Mouse (Mus musculus) liver, embryonic 16.5 days (tissue): ENCODE measurements around the gene Llgl2. TPM values are rescaled to one million over a fixed set of nuclear protein-coding genes. Genes with fewer than 3 reads are reported as not detected.
A peak's percentile ranks its signal among the peaks of the same experiment; 100 is the strongest.

ENCODE experiments used
- ATAC-seq: fragments of 200-750 bp; cut with Nextera tagmentation; 2 replicates; pipeline ENCODE4 v1.8.0; 2017; ENCODE audit warnings: low read depth, mild to moderate bottlenecking, moderate number of reproducible peaks, moderate library complexity
- H3K27ac ChIP-seq: fragments of 300-500 bp; sonication (generic); 2 replicates; pipeline ENCODE4 v1.5.1; 2014; ENCODE audit warnings: mild to moderate bottlenecking, low read length
- H3K27me3 ChIP-seq: fragments of 300-500 bp; sonication (generic); 2 replicates; pipeline ENCODE4 v1.6.1; 2014; ENCODE audit warnings: low read depth, low read length, mixed read lengths; ENCODE audit not compliant: control insufficient read depth, insufficient read depth
- H3K36me3 ChIP-seq: fragments of 300-500 bp; sonication (generic); 2 replicates; pipeline ENCODE4 v1.6.1; 2014; ENCODE audit warnings: mild to moderate bottlenecking; ENCODE audit not compliant: control insufficient read depth, insufficient read depth
- H3K4me1 ChIP-seq: fragments of 300-500 bp; sonication (generic); 2 replicates; pipeline ENCODE4 v1.6.1; 2014; ENCODE audit warnings: low read depth, low read length, mixed read lengths; ENCODE audit not compliant: control insufficient read depth
- H3K4me2 ChIP-seq: fragments of 300-500 bp; sonication (generic); 2 replicates; pipeline ENCODE4 v1.6.1; 2014; ENCODE audit warnings: low read depth, low read length, mixed read lengths
- H3K4me3 ChIP-seq: fragments of 300-500 bp; sonication (generic); 2 replicates; pipeline ENCODE4 v1.5.1; 2014; ENCODE audit warnings: low read depth, mild to moderate bottlenecking, low read length
- H3K9ac ChIP-seq: fragments of 300-500 bp; sonication (generic); 2 replicates; pipeline ENCODE4 v1.6.1; 2014; ENCODE audit warnings: low read depth, low read length
- H3K9me3 ChIP-seq: fragments of 300-500 bp; sonication (generic); replicated peaks from 2 replicates; pipeline ENCODE4 v1.6.1; 2016; ENCODE audit warnings: low read length; ENCODE audit not compliant: control insufficient read depth
- WGBS: fragments of 180-500 bp; shearing (Covaris S2); extraction: QIAGEN DNeasy Blood & Tissue Kit; methylation state at CpG from one replicate; pipeline ENCODE4 v1.1.7; 2014; ENCODE audit not compliant: insufficient replicate concordance; 5-methylcytosine and 5-hydroxymethylcytosine counted together
- polyA plus RNA-seq: library from polyadenylated mRNA; unstranded; fragments of >200 nt; fragmentation: Nextera tagmentation; extraction: Ambion mirVana; gene quantifications from 2 replicates; pipeline ENCODE4 v1.2.1, GENCODE M21; 2015

Gene Llgl2
- polyA plus RNA-seq, 1 experiment from 2014 or later, result 15.6 TPM

- no peak overlapping the region for H3K9ac ChIP-seq
- no peaks in the 10 kb centered on the region; the same call in 1 of the 2 replicates for H3K4me1 ChIP-seq
- ATAC-seq, result no peak
- H3K9me3 ChIP-seq, result no peaks in the 10 kb centered on the region
- H3K27ac ChIP-seq, result no peak overlapping the region
- no peak overlapping the region for H3K4me3 ChIP-seq
- H3K4me2 ChIP-seq, result no peak overlapping the region
- H3K27me3 ChIP-seq, result no peaks in the 10 kb centered on the region
- peaks cover 11% of the 10 kb centered on the region for H3K36me3 ChIP-seq
- 80% methylated on average over 6 of the region's 6 CpGs for WGBS
Observed at GRCm38 (mm10) chr11:115786473-115786872, 37.4 kb upstream of the Llgl2 start.

GRCm38 (mm10) chr11:115789787-115790186, 34.1 kb upstream of the Llgl2 start:
- WGBS, result 87% methylated on average over 7 of the region's 7 CpGs
- H3K4me2 ChIP-seq, result no peak overlapping the region
- no peak overlapping the region for H3K4me3 ChIP-seq
- H3K9me3 ChIP-seq, result no peaks in the 10 kb centered on the region
- H3K9ac ChIP-seq, result no peak overlapping the region
- peaks cover 35% of the 10 kb centered on the region for H3K36me3 ChIP-seq
- H3K4me1 ChIP-seq, result no peaks in the 10 kb centered on the region
- no peaks in the 10 kb centered on the region for H3K27me3 ChIP-seq
- ATAC-seq, result no peak
- no peak overlapping the region for H3K27ac ChIP-seq

GRCm38 (mm10) chr11:115791919-115792318, 31.9 kb upstream of the Llgl2 start:
- no peak overlapping the region for H3K4me2 ChIP-seq
- H3K9me3 ChIP-seq, result no peaks in the 10 kb centered on the region
- 91% methylated on average over 16 of the region's 16 CpGs for WGBS
- no peaks in the 10 kb centered on the region for H3K4me1 ChIP-seq
- H3K36me3 ChIP-seq, result peaks cover 40% of the 10 kb centered on the region
- no peak overlapping the region for H3K9ac ChIP-seq
- no peak for ATAC-seq
- no peak overlapping the region for H3K27ac ChIP-seq
- no peaks in the 10 kb centered on the region for H3K27me3 ChIP-seq
- H3K4me3 ChIP-seq, result no peak overlapping the region

- H3K4me2 ChIP-seq, result no peak overlapping the region
- H3K4me1 ChIP-seq, result no peaks in the 10 kb centered on the region
- no peak overlapping the region for H3K4me3 ChIP-seq
- H3K9me3 ChIP-seq, result no peaks in the 10 kb centered on the region
- peaks cover 40% of the 10 kb centered on the region for H3K36me3 ChIP-seq
- WGBS, result 82% methylated on average over 14 of the region's 14 CpGs
- no peak overlapping the region for H3K9ac ChIP-seq
- no peaks in the 10 kb centered on the region for H3K27me3 ChIP-seq
- H3K27ac ChIP-seq, result no peak overlapping the region
- no peak for ATAC-seq
Observed at GRCm38 (mm10) chr11:115792353-115792752, 31.5 kb upstream of the Llgl2 start.

- H3K4me2 ChIP-seq, result no peak overlapping the region
- no peak overlapping the region for H3K27ac ChIP-seq
- ATAC-seq, result no peak
- H3K36me3 ChIP-seq, result peaks cover 63% of the 10 kb centered on the region
- no peak overlapping the region for H3K9ac ChIP-seq
- no peaks in the 10 kb centered on the region for H3K27me3 ChIP-seq
- H3K4me1 ChIP-seq, result no peaks in the 10 kb centered on the region
- no peaks in the 10 kb centered on the region for H3K9me3 ChIP-seq
- 65% methylated on average over 15 of the region's 15 CpGs for WGBS
- no peak overlapping the region for H3K4me3 ChIP-seq
Observed at GRCm38 (mm10) chr11:115796898-115797297, 27.0 kb upstream of the Llgl2 start.

- Histone ChIP-seq H3K27ac (no peak overlapping the region), H3K4me3 (no peak overlapping the region), H3K9ac (no peak overlapping the region), H3K4me2 (no peak overlapping the region), H3K27me3 (no peaks in the 10 kb centered on the region), H3K36me3 (peaks cover 63% of the 10 kb centered on the region), H3K9me3 (no peaks in the 10 kb centered on the region), H3K4me1 (no peaks in the 10 kb centered on the region)
- no peak for ATAC-seq
- 76% methylated on average over 9 of the region's 9 CpGs for WGBS
Observed at GRCm38 (mm10) chr11:115797665-115798064, 26.2 kb upstream of the Llgl2 start.

- H3K9me3 ChIP-seq, result no peaks in the 10 kb centered on the region
- no peak overlapping the region for H3K9ac ChIP-seq
- peaks cover 59% of the 10 kb centered on the region for H3K36me3 ChIP-seq
- H3K27ac ChIP-seq, result no peak overlapping the region
- no peak overlapping the region for H3K4me3 ChIP-seq
- ATAC-seq, result no peak
- 76% methylated on average over 18 of the region's 18 CpGs for WGBS
- no peak overlapping the region for H3K4me2 ChIP-seq
- no peaks in the 10 kb centered on the region for H3K27me3 ChIP-seq
- peaks cover 25% of the 10 kb centered on the region for H3K4me1 ChIP-seq
Observed at GRCm38 (mm10) chr11:115800981-115801380, 22.9 kb upstream of the Llgl2 start.

- Histone ChIP-seq H3K4me2 (peak overlapping the region; percentile 61; the same call in 1 of the 2 replicates), H3K27ac (no peak overlapping the region), H3K27me3 (no peaks in the 10 kb centered on the region), H3K9ac (no peak overlapping the region), H3K9me3 (no peaks in the 10 kb centered on the region), H3K4me3 (no peak overlapping the region), H3K4me1 (peaks cover 47% of the 10 kb centered on the region), H3K36me3 (peaks cover 61% of the 10 kb centered on the region)
- 89% methylated on average over 24 of the region's 24 CpGs for WGBS
- ATAC-seq, result no peak
Observed at GRCm38 (mm10) chr11:115803072-115803709, 20.7 kb upstream of the Llgl2 start.

GRCm38 (mm10) chr11:115805005-115805404, 18.8 kb upstream of the Llgl2 start:
- Histone ChIP-seq H3K27ac (peak overlapping the region; percentile 90), H3K36me3 (peaks cover 45% of the 10 kb centered on the region), H3K4me2 (peak overlapping the region; percentile 61), H3K4me3 (peak overlapping the region; percentile 56), H3K9me3 (no peaks in the 10 kb centered on the region), H3K27me3 (no peaks in the 10 kb centered on the region), H3K4me1 (peaks cover 64% of the 10 kb centered on the region), H3K9ac (peak overlapping the region; percentile 63)
- ATAC-seq, result peak; percentile 85
- 34% methylated on average over 7 of the region's 7 CpGs for whole genome bisulfite sequencing
